Mouse (Mus musculus) mesoderm, embryonic 11.5 days (tissue): Measurements from ENCODE around the gene Ino80e.
A peak's percentile ranks its signal among the peaks of the same experiment; 100 is the strongest.

Source experiments
- DNase-seq: peaks from one replicate; pipeline ENCODE4 v3.0.0-alpha.2; 2012; ENCODE audit warnings: low read depth, low spot score

Gene Ino80e

DNA sequence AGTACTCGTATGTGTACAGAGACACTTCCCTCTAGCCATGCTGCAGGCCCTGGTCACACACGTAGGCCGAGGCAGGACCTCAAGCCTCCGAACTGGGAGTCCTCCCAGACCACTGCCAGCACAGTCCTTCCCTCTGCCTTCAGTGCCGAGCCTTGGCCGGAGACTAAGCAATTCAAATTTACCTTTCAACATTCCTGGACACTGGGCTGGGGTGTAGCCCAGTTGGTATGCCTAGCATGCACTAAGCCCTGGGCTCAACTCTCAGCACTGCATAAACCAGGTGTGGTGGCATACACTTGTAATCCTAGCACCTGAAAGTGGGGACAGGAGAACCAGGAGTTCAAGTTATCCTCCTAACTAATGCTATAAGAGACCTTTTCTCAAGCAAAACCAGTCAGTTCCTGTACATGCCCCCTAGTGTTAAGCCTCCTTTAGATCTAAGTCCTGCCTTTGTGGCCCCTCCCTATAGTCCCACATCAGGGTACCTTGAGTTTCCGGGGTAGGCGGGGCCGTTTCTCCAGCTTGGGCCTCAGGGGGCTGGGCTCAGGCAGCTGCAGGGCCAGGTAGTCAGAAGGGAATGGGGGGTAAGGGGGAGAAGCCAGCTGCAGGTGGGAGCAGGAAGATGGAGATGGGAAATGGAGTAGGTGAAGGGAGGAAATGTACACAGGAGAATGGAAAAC lies 5.3 kb downstream of the Ino80e start:
- DNase-seq = no peak

DNA sequence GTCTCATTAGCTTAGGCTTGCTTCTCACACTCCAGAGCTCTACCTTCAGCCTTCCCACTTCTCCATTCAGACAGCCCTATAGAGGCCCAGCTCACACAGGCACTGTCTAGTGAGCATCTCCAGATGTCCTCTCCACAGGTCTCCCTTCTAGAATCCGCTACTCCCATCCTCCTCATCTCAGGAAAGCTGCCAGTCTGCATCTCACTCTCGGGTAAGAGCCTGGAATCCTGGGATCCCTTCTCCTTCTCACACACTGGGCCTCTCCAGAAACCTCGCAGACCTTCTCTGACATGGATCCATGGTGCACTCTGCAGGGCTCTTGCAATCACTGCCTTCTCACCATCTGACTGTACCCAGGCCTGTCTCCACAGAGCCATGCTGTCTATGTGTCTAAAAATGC lies 6.5 kb downstream of the Ino80e start:
- no peak for DNase-seq

DNA sequence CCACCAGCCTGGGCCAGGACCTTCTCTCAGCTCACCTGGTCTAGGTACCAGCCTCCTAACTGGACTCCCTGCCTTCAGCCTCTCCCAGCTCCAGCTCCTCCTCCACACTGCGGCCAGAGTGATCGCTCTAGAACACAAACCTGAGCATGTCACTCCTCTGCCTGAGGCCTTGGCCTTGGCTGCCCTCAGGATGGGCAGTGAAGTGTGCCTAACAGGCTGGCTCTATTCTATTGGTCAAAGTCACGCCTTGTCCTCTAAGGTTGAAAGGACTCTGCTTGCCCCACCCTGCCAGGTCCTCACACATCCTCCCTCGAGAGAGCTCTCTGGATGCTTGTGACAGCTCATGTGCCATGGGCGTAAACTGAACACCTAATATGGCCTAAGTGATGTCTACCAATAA lies 8.7 kb downstream of the Ino80e start:
- DNase-seq = no peak

DNA sequence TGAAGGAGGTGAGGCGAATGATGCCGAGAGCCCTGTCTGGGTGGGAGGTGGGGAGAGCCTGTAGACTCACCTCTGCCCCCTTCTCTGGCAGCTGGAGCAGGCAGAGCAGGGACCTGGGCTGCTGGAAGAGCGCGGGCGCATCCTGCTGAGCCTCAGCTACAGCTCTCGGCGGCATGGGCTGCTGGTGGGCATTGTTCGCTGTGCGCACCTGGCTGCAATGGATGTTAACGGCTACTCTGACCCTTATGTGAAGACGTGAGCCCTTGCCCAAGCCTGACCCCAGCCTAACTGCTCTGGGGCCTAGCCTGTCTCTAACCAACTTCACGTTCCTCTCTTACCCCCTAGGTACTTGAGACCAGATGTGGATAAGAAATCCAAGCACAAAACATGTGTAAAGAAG lies 11.0 kb downstream of the Ino80e start:
- DNase-seq = no peak

DNA sequence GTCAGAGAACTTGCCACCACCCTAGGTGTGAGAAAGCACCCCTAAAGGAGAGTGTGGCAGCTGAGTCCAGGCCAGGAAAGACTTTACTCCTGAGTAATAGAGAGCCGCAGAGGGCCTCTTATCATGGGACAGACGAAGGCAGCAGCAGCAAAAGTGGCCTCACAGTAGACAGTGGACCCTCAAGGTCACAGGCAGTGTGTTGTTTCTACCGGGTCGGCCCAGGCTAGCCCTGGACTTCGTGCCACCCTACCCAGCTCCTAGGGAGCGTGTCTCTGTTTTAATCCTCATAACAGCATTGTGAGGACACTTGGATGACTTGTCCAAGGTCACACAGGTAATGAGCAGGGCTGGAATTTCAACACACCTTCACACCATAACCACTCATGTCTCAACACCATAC lies 12.0 kb downstream of the Ino80e start:
- DNase-seq = no peak

DNA sequence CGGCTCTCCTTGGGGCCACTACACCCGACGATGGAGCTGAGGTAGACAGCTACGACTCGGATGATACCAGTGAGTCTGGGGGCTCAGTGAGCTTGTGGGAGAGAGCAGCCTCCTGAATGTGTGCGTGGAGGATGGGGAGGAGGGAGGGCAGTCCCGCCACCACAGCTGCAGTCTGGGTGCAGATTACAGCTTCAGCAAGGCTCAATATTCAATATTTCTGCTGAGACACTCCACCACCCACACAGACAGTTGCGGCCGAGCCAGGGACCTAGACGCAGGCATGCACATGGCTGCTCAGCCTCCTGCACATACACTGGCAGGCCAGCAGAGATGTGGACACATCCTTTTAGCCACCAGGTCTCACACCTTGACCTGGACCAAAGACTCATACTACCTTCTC lies 13.4 kb downstream of the Ino80e start:
- no peak for DNase-seq

DNA sequence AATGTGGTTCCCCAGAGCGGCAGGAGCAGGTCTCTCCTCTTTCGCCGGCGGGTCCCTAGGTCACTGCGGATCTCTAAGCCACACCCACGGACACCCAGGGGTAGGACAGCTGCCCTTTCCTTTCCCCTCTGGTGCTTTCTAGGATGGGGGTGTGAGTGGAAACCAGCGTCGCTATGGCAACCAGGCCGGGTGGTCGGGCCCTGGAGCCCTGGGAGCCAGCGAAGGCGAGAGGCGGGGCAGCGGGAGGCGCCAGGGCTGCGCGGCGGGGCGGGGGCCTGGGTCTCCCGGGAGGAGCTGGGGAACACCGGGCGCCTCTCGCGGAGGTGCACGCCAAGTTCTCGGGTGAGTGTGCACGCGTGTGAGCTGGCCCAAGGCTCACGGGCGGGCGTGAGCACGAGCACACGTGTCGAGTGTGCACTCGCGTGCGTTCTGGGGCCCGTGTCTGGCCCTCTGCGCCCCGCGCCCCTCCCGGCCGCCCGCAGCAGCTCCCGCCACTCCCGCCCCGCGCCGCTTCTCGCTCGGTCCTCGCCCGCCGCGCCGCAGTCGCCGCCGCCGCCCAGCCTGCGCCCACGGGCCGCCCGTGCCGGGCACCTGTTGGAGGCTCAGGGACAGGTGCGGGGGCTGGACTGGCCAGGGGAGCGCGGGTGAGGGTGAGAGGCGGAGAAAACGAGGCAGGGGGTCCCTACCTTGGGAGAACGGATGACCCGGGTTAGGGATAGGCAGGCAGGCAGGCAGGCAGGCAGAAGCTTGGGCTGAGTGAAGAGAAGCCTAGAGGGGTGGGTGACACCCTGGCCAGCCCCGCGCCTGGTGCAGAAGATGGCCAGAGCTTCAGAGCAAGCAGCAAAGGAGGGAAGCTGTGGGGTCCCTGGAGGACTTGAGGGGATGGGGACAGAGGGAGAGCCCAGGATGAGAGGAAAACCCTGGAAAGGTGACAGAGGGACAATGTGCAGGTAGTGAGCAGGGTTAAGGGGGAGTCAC lies 14.5 kb downstream of the Ino80e start:
- DNase-seq = peak; percentile 65

DNA sequence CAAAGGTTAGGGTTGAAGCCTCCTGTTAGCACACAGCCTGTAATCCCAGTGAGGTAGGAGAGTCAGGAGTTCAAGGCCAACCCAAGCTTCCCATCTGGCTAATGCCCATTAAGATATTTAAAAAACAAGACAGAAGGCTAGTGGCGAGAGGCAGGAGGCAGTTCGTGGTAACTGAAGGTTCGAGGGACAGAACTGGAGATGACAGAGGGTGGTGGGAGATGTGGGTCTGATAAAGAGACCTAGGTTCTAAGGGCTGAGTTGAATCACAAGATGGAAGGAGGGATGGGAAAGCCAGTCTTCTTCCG lies 15.1 kb downstream of the Ino80e start, which contains the start of gene Doc2a:
Gene Doc2a (plus strand): TSS at position 301 of the 305 bp plus-strand sequence.
- no peak for DNase-seq

DNA sequence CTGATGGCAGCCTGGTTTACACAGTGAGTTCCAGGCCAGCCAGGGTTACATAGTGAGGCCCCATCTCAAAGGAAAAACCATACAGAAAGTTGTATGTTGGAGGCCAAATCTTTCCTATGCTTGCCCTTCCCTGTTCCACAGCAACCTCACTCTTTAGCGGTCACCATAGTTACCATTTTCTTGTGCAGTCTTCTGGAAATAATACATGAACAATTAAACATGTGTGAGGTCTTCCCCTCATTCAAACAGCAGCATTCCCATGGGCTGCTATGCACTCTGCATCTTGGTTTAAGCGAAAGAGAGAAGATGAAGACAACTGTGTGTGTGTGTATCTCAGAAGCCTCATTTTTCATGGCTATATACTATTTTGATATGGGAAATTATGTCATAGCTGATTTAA lies 16.7 kb downstream of the Ino80e start:
- DNase-seq = no peak

DNA sequence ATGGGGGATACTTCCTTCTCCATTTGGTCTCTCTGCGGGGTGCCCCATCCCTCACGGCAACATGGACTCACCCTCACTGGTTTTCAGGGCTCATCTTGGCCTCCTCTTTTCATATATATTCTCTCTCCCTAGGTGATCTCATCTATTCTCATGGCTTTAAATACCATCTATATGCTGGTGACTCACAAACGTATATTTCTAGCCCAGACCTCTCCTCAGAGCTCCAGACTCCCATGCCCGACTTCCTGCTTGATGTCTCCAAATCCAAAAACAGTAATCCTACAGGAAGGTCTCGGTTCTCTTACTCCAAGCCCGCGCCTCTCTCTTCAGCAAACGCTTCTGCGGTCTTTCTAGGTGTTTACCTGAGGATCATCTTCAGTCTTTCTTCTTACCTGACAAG lies 18.9 kb downstream of the Ino80e start:
- no peak for DNase-seq

DNA sequence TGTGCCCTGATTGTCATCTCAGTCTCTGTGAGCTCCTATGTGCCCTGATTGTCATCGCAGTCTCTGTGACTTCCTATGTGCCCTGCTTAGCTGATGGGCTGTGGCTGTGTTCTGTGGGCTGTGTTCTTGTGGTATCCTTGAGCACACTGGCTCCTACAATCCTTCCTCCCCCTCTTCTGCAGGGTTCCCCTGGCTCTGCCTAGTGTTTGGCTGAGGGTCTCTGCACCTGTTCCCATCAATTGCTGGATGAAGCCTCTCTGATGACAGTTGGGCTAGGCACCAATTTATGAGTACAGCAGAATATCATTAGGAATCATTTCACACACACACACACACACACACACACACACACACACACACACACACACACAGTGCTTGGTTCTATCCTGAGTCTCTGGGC lies 28.9 kb downstream of the Ino80e start:
- DNase-seq = no peak

DNA sequence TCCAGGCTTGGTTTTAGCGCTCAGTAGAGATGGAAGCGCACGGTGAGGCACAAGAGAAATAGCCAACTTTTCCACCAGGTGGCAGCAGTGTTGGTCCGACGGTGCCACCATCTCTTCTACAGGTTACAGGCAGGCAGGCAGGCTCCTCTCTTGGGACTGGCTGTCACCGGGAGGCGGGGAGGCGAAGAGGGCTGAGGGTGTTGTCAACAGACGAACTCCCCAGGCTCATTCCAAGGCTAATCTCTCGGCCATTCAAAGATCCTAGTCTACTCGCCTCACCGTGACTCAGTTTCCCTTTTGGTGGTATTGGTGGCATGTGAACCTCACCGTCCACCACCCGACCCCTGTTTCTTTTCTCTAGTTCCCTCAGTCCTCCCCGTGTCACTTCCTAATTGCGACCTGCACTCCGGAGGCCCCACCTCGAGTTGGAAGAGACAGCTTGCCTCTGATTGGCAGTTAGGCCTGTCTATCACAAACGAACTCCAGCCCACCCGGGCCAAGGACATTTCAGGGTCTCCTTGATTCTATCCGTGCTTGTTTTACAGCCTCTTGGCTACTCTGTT lies 30.1 kb downstream of the Ino80e start:
- peak; percentile 84 for DNase-seq

DNA sequence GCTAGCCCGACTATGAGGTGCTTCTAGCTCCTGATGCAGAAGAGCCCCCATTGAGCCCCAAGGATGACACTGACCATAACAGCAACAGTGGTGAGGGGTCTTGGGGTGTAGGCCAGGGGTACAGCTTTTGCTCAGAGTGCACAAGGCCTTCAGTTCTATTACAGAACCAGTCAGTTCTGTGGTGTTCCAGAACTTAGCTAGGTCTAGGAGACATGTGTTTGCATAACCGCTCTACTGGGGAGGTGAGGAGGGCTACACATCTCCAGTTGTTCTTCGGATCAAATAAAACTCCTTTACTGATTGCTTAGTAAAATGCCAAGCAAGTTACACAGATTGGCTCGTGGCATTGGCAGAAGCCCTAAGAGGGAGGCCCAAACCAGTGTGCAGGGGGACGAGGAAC lies 30.6 kb downstream of the Ino80e start, which contains the start of gene 4930451I11Rik:
Gene 4930451I11Rik (minus strand): TSS at position 101 of the 400 bp plus-strand sequence.
- DNase-seq = no peak

DNA sequence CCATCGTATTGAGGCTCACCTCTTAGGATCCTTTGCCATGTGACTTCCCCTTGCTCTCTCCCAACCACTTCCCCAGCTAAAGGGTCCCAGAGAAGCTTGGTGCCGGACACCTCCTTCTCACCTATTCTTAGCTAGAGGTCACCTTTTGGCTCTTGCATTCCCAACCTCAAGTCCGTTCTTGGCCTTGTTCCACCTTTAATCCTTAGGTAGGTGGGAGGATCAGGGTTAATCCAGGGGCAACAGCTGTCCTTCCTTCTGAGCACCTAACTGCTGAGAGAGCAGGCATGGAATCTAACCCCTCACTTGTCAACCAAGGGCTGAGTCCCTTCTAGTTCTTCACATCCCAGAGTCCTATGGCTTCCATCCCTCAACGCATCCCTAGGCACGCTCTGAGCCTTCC lies 36.2 kb downstream of the Ino80e start:
- DNase-seq = no peak

DNA sequence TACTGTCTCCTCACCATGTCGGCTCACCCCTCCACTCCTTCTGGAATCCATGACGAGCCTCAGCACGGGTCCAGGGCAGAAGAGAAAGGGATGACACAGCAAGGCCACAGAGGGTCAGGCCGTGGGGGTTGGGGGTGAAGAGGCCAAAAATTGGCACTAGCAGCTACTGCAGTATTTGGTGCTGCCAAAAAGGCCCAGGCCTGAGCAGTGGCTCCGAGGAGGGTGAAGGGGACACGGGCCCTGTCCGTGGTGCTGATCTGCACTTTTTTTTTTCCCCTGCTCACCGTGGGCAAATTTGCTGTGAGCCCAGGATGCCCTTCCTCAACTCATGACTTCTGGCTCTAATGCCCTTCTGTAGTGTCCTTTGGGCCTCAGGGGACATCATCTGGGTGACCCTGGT lies 36.8 kb downstream of the Ino80e start:
- DNase-seq = no peak

DNA sequence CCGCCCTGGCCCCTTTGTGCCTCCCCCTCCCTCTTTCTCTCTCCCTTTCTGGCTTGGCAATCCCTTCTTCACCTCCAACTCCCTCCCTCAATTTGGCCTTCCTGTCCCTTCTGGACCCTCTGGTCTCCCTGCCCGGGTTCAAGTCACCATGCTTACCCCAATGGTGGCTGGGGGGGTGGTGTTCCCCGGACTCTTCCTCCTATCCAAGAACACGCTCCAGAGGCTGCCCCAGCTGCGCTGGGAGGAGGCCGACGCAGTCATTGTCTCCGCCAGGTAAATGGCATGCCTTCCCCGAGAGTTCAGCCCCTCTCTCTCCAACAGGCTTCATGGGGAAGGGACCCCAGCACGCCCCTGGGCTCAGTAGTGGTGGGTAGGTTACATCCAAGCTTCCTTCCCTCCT lies 38.2 kb downstream of the Ino80e start:
- DNase-seq = no peak

DNA sequence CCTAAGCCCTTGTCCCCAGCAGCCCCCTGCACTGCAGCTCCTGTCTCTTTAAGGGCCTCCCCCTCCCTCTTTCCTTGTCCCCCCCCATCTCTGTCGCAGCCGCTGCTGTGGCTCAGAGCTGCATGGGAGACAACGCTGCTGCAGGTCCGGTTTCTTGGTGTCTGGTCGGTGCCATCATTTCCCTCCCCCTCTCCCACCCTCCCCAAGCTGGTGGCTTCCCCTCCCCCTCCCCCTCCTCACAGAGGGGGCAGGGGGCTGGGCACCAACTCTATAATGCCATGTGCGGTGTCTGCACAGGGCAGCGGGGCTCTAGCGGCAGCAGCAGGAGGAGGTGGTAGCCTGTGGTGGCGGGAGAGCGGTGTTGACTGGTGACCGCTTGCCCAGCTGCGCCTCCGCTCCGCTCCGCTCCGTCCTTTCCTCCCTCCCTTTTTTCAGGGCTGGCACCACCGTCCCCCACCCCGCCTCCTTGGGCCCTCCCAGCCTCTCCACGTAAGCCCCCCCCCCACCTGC lies 38.9 kb downstream of the Ino80e start:
- DNase-seq = no peak

DNA sequence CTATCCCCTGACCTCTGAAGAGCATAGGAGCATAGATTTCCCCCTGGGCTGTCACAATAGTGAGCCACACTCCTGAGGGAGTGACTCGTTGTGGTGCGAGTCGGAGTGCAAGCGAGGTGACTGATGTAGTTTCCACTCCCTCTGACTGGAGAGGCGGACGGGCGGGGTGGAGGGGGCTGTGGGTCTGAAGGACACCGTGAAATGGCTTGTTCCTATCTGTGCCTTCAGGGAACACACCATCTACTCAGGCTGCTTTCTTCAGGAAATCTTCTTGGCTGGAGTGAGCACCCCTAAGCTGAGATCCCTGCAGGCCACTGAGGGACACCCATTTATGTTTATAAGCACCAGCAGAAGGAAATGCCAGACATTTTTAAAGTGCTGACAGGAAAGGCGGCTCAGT lies 39.4 kb downstream of the Ino80e start:
- DNase-seq = no peak

DNA sequence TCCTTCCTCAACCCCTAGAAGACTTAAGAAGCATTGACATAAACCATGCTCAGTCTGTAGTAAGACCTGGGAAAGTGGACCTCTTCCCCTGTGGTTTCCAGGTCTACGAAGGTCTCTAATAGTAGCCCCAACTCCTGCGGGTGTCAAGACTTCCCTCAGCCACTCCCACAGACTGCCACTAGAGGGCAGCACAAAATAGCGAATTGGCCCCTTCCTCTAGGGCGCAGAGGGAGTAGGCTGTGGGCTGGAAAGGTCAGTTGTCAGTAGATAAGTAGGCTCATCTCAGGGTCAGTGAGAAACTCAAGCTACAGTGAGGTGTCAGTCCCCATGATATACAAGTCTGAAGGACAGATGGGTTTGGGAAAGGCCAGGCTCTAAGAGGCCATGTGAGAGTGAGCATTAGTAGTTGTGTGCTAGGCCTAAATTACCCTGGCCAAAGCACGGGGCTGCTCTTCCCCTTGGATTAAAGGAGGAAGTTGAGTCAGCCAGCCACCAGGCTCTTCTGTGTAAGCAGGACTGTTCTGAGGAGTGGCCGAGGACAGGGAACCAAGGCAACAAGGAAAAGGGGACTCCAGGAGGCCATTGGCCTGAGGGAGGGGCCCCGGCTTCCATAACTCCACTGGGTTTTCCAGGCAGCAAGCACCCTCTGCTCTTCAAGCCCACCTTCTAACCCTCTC lies 40.2 kb downstream of the Ino80e start:
- peak; percentile 86 for DNase-seq

DNA sequence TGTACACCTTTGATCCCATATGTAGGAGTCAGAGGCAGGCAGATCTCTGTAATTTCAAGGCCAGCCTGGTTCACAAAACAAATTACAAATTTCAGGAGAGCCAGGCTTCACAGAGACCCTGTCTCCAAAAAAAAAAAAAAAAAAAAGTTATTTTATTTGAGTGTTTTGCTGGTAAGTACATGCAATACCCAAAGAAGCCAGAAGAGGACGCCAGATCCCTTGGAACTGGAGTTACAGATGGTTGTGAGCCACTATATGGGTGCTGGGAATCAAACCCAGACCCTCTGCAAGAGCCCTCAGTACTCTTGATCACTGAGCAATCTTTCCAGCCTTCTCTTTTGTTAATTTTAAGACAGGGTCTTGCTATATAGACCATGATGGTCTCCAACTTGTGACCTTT lies 43.4 kb downstream of the Ino80e start:
- DNase-seq = no peak

DNA sequence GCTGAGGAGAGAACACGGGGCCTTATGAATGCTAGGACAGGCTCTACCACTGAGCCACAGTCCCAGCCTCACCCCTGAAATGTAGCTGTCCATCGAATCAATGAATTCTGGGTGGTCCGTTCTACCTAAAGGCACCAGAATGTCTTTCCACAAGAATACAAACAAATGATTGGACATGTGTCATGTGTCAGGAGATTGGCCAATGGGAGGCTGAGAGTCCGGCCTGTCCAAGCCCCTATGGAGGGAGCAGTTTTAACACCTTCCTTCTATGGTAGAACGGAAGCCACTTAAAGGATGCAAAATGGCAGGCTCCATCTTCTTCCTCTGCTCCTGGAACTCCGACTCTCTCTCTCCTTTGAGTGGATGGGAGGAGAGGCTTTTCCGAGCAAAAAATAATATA lies 44.6 kb downstream of the Ino80e start:
- DNase-seq = no peak

DNA sequence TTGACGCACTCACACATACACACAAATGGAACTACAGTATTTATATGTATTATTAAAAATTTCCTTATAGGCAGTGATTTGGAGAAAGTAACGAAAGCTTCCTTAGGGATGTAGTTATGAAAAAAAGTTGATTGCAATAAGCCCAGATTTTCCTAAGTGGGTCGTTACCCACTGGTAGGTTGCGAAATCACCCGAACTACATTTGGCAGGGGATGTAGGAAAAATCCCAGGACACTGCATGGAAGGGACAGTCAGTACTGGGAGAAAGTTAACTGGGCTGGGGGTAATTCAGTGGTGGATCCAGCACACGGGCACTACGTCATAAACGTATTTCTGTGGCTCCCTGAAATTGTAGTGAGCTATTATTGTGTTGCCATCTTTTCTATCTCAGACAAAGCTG lies 45.7 kb downstream of the Ino80e start:
- no peak for DNase-seq
